10 mouse cellular contexts compared by ENCODE assay signal in the genomic region with DNA sequence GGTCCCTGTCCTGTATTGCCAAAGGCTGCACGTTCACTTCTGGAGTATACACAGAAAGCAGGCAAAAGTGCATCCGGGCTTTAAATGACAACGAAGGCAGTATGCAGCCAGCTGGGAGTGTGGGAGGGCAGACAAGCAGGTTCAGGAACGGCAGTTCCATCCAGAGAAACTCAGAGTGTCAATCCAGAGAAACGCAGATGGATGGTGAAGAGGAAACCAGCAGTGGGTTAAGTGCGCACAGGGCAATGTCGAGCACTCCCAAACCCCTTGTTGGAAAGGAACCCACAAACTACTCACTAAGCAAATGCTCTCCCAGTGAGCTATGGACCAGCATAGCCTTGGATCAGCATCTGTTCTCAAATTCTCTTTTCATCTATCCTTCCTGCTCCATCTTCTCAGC.
DNase-seq lines count a peak whose midpoint lies in the region; ATAC-seq and TF ChIP-seq lines count a peak whose summit lies in the region.
"Had no signal": no experiment of that assay in that cellular context is flagged by ENCODE, and none has a peak within 500 bp of the region (broad histone marks: within the 10 kb centered on the region; RNA-seq: fewer than 3 reads in every experiment).

No protein-coding gene starts in this region.

- no peaks in the 10 kb centered on the region for H3K27me3 ChIP-seq in heart, embryonic 15.5 days
- H3K27me3 ChIP-seq in intestine, postnatal 0 days (replicated peaks; ENCODE audit: control insufficient read depth, insufficient read depth, low read length), result no peaks in the 10 kb centered on the region
- H3K27me3 ChIP-seq: liver, embryonic 15.5 days had no signal

- no peaks in the 10 kb centered on the region for H3K36me3 ChIP-seq in heart, embryonic 15.5 days
- no peaks in the 10 kb centered on the region for H3K36me3 ChIP-seq in intestine, postnatal 0 days (ENCODE audit: control insufficient read depth, insufficient read depth)
- H3K36me3 ChIP-seq: liver, embryonic 15.5 days had no signal

- peak overlapping the region; percentile 48; the same call in 1 of the 2 replicates for H3K4me2 ChIP-seq in heart, embryonic 15.5 days
- no peak overlapping the region for H3K4me2 ChIP-seq in intestine, postnatal 0 days (replicated peaks; ENCODE audit: low read depth)
- H3K4me2 ChIP-seq: liver, embryonic 15.5 days had no signal

- peaks cover 18% of the 10 kb centered on the region for H3K4me1 ChIP-seq in heart, embryonic 15.5 days (replicated peaks)
- no peaks in the 10 kb centered on the region for H3K4me1 ChIP-seq in intestine, postnatal 0 days (replicated peaks; ENCODE audit: control insufficient read depth, insufficient read depth, low read length)
- H3K4me1 ChIP-seq: liver, embryonic 15.5 days had no signal

- no peaks in the 10 kb centered on the region for H3K9me3 ChIP-seq in heart, embryonic 15.5 days (replicated peaks)
- H3K9me3 ChIP-seq in intestine, postnatal 0 days (ENCODE audit: control insufficient read depth), result no peaks in the 10 kb centered on the region
- H3K9me3 ChIP-seq: liver, embryonic 15.5 days had no signal

- 64% methylated on average over 7 of the region's 7 CpGs for WGBS in heart, embryonic 15.5 days
- 56% methylated on average over 7 of the region's 7 CpGs for WGBS in intestine, postnatal 0 days

- no peak overlapping the region for H3K27ac ChIP-seq in heart, embryonic 15.5 days
- no peak overlapping the region for H3K27ac ChIP-seq in intestine, postnatal 0 days (ENCODE audit: low read depth, low read length)
- H3K27ac ChIP-seq: liver, embryonic 15.5 days had no signal

- no peak overlapping the region for H3K9ac ChIP-seq in heart, embryonic 15.5 days
- no peak overlapping the region for H3K9ac ChIP-seq in intestine, postnatal 0 days (ENCODE audit: low read depth, low read length)
- H3K9ac ChIP-seq: liver, embryonic 15.5 days had no signal

- no peak for ATAC-seq in heart, embryonic 15.5 days (replicated peaks; ENCODE audit: insufficient number of reproducible peaks, insufficient read depth, low FRiP score, low read depth)
- ATAC-seq in intestine, postnatal 0 days, result no peak

- peak; percentile 22 for DNase-seq in cerebellum, adult 11-12 months
- DNase-seq in cerebellum, adult 9-11 months, result no peak
- DNase-seq in heart, adult 18-20 months, result no peak
- DNase-seq in right cerebral cortex, adult 18-20 months, result peak; percentile 56
- no peak for DNase-seq in right cerebral cortex, postnatal 14 days
- DNase-seq in right cerebral cortex, postnatal 36 days (ENCODE audit: low spot score in 2 of 2), result peak; percentile 43 to 60

- no peak for TF ChIP-seq CTCF in intestine, postnatal 0 days (IDR thresholded peaks at IDR 0.05; ENCODE audit: low read depth)

- H3K4me3 ChIP-seq in heart, embryonic 15.5 days, result no peak overlapping the region
- H3K4me3 ChIP-seq in intestine, postnatal 0 days (ENCODE audit: low read depth, low read length), result no peak overlapping the region
- H3K4me3 ChIP-seq: liver, embryonic 15.5 days; myocyte had no signal

Comparison
In these comparisons a context has a peak if more than half of its experiments do, and no peak if none do; other contexts are left out.
1. DNase-seq: peak in cerebellum, adult 11-12 months (single experiment), right cerebral cortex, adult 18-20 months (single experiment) and right cerebral cortex, postnatal 36 days (2 of 2); none in cerebellum, adult 9-11 months (single experiment), heart, adult 18-20 months (0 of 2) and right cerebral cortex, postnatal 14 days (single experiment).